Mouse (Mus musculus): Measurements from ENCODE around the gene Dcst1. TPM values are rescaled to one million over a fixed set of nuclear protein-coding genes. Genes with fewer than 3 reads are reported as not detected.

The Dcst1 gene
- polyA plus RNA-seq, 1 experiment = not detected

- Histone ChIP-seq H3K27ac (ENCODE audit: insufficient read depth, low read depth, low read length) (no peak overlapping the region), H3K4me1 (ENCODE audit: control insufficient read depth, insufficient read depth, low read length) (peaks cover 3% of the 10 kb centered on the region), H3K4me3 (ENCODE audit: insufficient read depth, low read length) (no peak overlapping the region)
- no peak for TF ChIP-seq POLR2A (IDR thresholded peaks at IDR 0.05; ENCODE audit: borderline replicate concordance, low read depth, low read length)
- no peak for TF ChIP-seq CTCF (IDR thresholded peaks at IDR 0.05; ENCODE audit: low read depth, low read length)
Observed at GRCm38 (mm10) chr3:89304440-89304839, 60.6 kb downstream of the Dcst1 start.

- no peak overlapping the region for H3K27ac ChIP-seq (ENCODE audit: insufficient read depth, low read depth, low read length)
- H3K4me3 ChIP-seq (ENCODE audit: insufficient read depth, low read length) = no peak overlapping the region
- H3K4me1 ChIP-seq (ENCODE audit: control insufficient read depth, insufficient read depth, low read length) = peaks cover 28% of the 10 kb centered on the region
- no peak for TF ChIP-seq POLR2A (IDR thresholded peaks at IDR 0.05; ENCODE audit: borderline replicate concordance, low read depth, low read length)
- peak; percentile 22; the same call in 1 of the 2 replicates for TF ChIP-seq CTCF (IDR thresholded peaks at IDR 0.05; ENCODE audit: low read depth, low read length)
Observed at GRCm38 (mm10) chr3:89300514-89300913, 64.5 kb downstream of the Dcst1 start.

Other genes starting within 250 kb of the Dcst1 start
- gene Pklr, start 229.1 kb downstream of the Dcst1 start, polyA plus RNA-seq (2012; ENCODE audit: insufficient read depth, insufficient read length, missing spikeins) = not detected in 2 replicates
- gene Hcn3, start 205.1 kb downstream of the Dcst1 start, polyA plus RNA-seq (2012; ENCODE audit: insufficient read depth, insufficient read length, missing spikeins) = 0.47 TPM in 1 of 2 replicates, not detected in the other
- gene Clk2, start 200.5 kb downstream of the Dcst1 start, polyA plus RNA-seq (2012; ENCODE audit: insufficient read depth, insufficient read length, missing spikeins) = 52.5 and 61.4 TPM in 2 replicates
- gene Scamp3, start 187.8 kb downstream of the Dcst1 start, polyA plus RNA-seq (2012; ENCODE audit: insufficient read depth, insufficient read length, missing spikeins) = 76.5 and 77.9 TPM in 2 replicates
- 17.4 TPM in 2 replicates for gene Fam189b, start 182.1 kb downstream of the Dcst1 start, polyA plus RNA-seq (2012; ENCODE audit: insufficient read depth, insufficient read length, missing spikeins)
- gene Gba, start 162.3 kb downstream of the Dcst1 start, polyA plus RNA-seq (2012; ENCODE audit: insufficient read depth, insufficient read length, missing spikeins) = 130 and 141 TPM in 2 replicates
- 1.1 TPM in 1 of 2 replicates, not detected in the other for gene Thbs3, start 150.1 kb downstream of the Dcst1 start, polyA plus RNA-seq (2012; ENCODE audit: insufficient read depth, insufficient read length, missing spikeins)
- 66.1 and 66.8 TPM in 2 replicates for gene Mtx1, start 138.2 kb downstream of the Dcst1 start, polyA plus RNA-seq (2012; ENCODE audit: insufficient read depth, insufficient read length, missing spikeins)
- gene Muc1, start 136.2 kb downstream of the Dcst1 start, polyA plus RNA-seq (2012; ENCODE audit: insufficient read depth, insufficient read length, missing spikeins) = 0.47 TPM in 1 of 2 replicates, not detected in the other
- gene Krtcap2, start 119.3 kb downstream of the Dcst1 start, polyA plus RNA-seq (2012; ENCODE audit: insufficient read depth, insufficient read length, missing spikeins) = 94.1 and 97.0 TPM in 2 replicates
- gene Trim46, start 118.9 kb downstream of the Dcst1 start, polyA plus RNA-seq (2012; ENCODE audit: insufficient read depth, insufficient read length, missing spikeins) = 0.34 and 0.84 TPM in 2 replicates
- gene Dpm3, start 105.9 kb downstream of the Dcst1 start, polyA plus RNA-seq (2012; ENCODE audit: insufficient read depth, insufficient read length, missing spikeins) = 62.0 and 66.3 TPM in 2 replicates
- gene Slc50a1, start 94.7 kb downstream of the Dcst1 start, polyA plus RNA-seq (2012; ENCODE audit: insufficient read depth, insufficient read length, missing spikeins) = 42.7 and 55.2 TPM in 2 replicates
- gene Efna1, start 84.1 kb downstream of the Dcst1 start, polyA plus RNA-seq (2012; ENCODE audit: insufficient read depth, insufficient read length, missing spikeins) = 0.96 TPM in 1 of 2 replicates, not detected in the other
- not detected in 2 replicates for gene Efna3, start 42.3 kb downstream of the Dcst1 start, polyA plus RNA-seq (2012; ENCODE audit: insufficient read depth, insufficient read length, missing spikeins)
- not detected in 2 replicates for gene Efna4, start 27.2 kb downstream of the Dcst1 start, polyA plus RNA-seq (2012; ENCODE audit: insufficient read depth, insufficient read length, missing spikeins)
- gene Adam15, start 15.3 kb downstream of the Dcst1 start, polyA plus RNA-seq (2012; ENCODE audit: insufficient read depth, insufficient read length, missing spikeins) = 315 and 328 TPM in 2 replicates
- gene Dcst2, start 3.3 kb downstream of the Dcst1 start, polyA plus RNA-seq (2012; ENCODE audit: insufficient read depth, insufficient read length, missing spikeins) = not detected in 2 replicates
- gene Zbtb7b, start 29.5 kb upstream of the Dcst1 start, polyA plus RNA-seq (2012; ENCODE audit: insufficient read depth, insufficient read length, missing spikeins) = 66.0 and 75.2 TPM in 2 replicates
- gene Lenep, start 37.5 kb upstream of the Dcst1 start, polyA plus RNA-seq (2012; ENCODE audit: insufficient read depth, insufficient read length, missing spikeins) = not detected in 2 replicates
- 17.7 and 20.5 TPM in 2 replicates for gene Flad1, start 46.6 kb upstream of the Dcst1 start, polyA plus RNA-seq (2012; ENCODE audit: insufficient read depth, insufficient read length, missing spikeins)
- 46.6 and 55.2 TPM in 2 replicates for gene Cks1b, start 53.1 kb upstream of the Dcst1 start, polyA plus RNA-seq (2012; ENCODE audit: insufficient read depth, insufficient read length, missing spikeins)
- gene Shc1, start 53.2 kb upstream of the Dcst1 start, polyA plus RNA-seq (2012; ENCODE audit: insufficient read depth, insufficient read length, missing spikeins) = 56.0 and 56.8 TPM in 2 replicates
- 25.3 and 28.0 TPM in 2 replicates for gene Pygo2, start 65.0 kb upstream of the Dcst1 start, polyA plus RNA-seq (2012; ENCODE audit: insufficient read depth, insufficient read length, missing spikeins)
- 14.1 and 17.3 TPM in 2 replicates for gene Pbxip1, start 71.5 kb upstream of the Dcst1 start, polyA plus RNA-seq (2012; ENCODE audit: insufficient read depth, insufficient read length, missing spikeins)
- 25.9 and 26.8 TPM in 2 replicates for gene Pmvk, start 89.3 kb upstream of the Dcst1 start, polyA plus RNA-seq (2012; ENCODE audit: insufficient read depth, insufficient read length, missing spikeins)
- not detected in 2 replicates for gene Kcnn3, start 154.9 kb upstream of the Dcst1 start, polyA plus RNA-seq (2012; ENCODE audit: insufficient read depth, insufficient read length, missing spikeins)

All from bone marrow macrophage, adult 2 months (primary cell).